Mouse (Mus musculus): ENCODE measurements around the gene Ogfod1.
A peak's percentile ranks its signal among the peaks of the same experiment; 100 is the strongest.

Ogfod1 gene

GRCm38 (mm10) chr8:94036944-94037524 lies at the start of gene Ogfod1, which contains the start of gene Nudt21:
TSS of gene Ogfod1 (plus strand) at chr8:94037198.
TSS of gene Nudt21 (minus strand) at chr8:94037031.
- DNase-seq = peak; percentile 93 to 95

- DNase-seq = no peak
Measured at GRCm38 (mm10) chr8:93989739-93990138, 47.3 kb upstream of the Ogfod1 start.

GRCm38 (mm10) chr8:93998961-93999360 lies 38.0 kb upstream of the Ogfod1 start:
- DNase-seq = no peak

- DNase-seq = no peak
Measured at GRCm38 (mm10) chr8:94004139-94004538, 32.9 kb upstream of the Ogfod1 start.

- peak in 1 of 2 experiments; percentile 12 for DNase-seq
Measured at GRCm38 (mm10) chr8:94009243-94009845, 27.7 kb upstream of the Ogfod1 start.

- no peak for DNase-seq
Measured at GRCm38 (mm10) chr8:94010101-94010705, 26.8 kb upstream of the Ogfod1 start.

- DNase-seq = no peak
Measured at GRCm38 (mm10) chr8:94011076-94012012, 25.7 kb upstream of the Ogfod1 start.

GRCm38 (mm10) chr8:94012013-94012951 lies 24.7 kb upstream of the Ogfod1 start, which contains the start of gene Amfr:
TSS of gene Amfr (minus strand) at chr8:94012842.
- peak; percentile 63 to 83 for DNase-seq

- DNase-seq = no peak
Measured at GRCm38 (mm10) chr8:94013026-94013612, 23.9 kb upstream of the Ogfod1 start.

- DNase-seq = no peak
Measured at GRCm38 (mm10) chr8:94023916-94024315, 13.1 kb upstream of the Ogfod1 start.

- no peak for DNase-seq
Measured at GRCm38 (mm10) chr8:94029701-94030100, 7.3 kb upstream of the Ogfod1 start.

- no peak for DNase-seq
Measured at GRCm38 (mm10) chr8:94033601-94034000, 3.4 kb upstream of the Ogfod1 start.

GRCm38 (mm10) chr8:94035200-94035599 lies 1.8 kb upstream of the Ogfod1 start:
- no peak for DNase-seq

GRCm38 (mm10) chr8:94036541-94036940 lies 457 bp upstream of the Ogfod1 start:
- DNase-seq = peak; percentile 60 to 63

- DNase-seq = peak in 1 of 2 experiments; percentile 31
Measured at GRCm38 (mm10) chr8:94037806-94038205, 808 bp downstream of the Ogfod1 start.

GRCm38 (mm10) chr8:94047845-94048244 lies 10.8 kb downstream of the Ogfod1 start:
- DNase-seq = no peak

GRCm38 (mm10) chr8:94052696-94053095 lies 15.7 kb downstream of the Ogfod1 start:
- no peak for DNase-seq

- DNase-seq = peak; percentile 52 to 69
Measured at GRCm38 (mm10) chr8:94057157-94057854, 20.3 kb downstream of the Ogfod1 start.

GRCm38 (mm10) chr8:94066121-94066863 lies 29.3 kb downstream of the Ogfod1 start:
- no peak for DNase-seq

- no peak for DNase-seq
Measured at GRCm38 (mm10) chr8:94068793-94069192, 31.8 kb downstream of the Ogfod1 start.

All from cerebellum, adult 18-20 months (tissue).